Mouse (Mus musculus) left cerebral cortex, postnatal 25 days (tissue): ENCODE data around the gene Btf3. TPM values are rescaled to one million over a fixed set of nuclear protein-coding genes. Genes with fewer than 3 reads are reported as not detected.
A peak's percentile ranks its signal among the peaks of the same experiment; 100 is the strongest.

ENCODE experiments used
- DNase-seq, 2 experiments: peaks; one replicate each; pipeline ENCODE4 v3.0.0; 2022; ENCODE audit warnings: low spot score in 2 of 2, mixed read lengths in 1 of 2
- intact Hi-C: fragments of 180-260 bp; cut with DNase I; formaldehyde crosslinking; loops from one replicate; pipeline ENCODE4 v1.15.1; 2025
- total RNA-seq, 2 experiments: library from RNA; stranded (reverse); gene quantifications; 2 replicates each; pipeline ENCODE4 v1.2.3; 2021

Gene Btf3
- total RNA-seq, 2 experiments from 2014 or later, result 173 TPM

DNA sequence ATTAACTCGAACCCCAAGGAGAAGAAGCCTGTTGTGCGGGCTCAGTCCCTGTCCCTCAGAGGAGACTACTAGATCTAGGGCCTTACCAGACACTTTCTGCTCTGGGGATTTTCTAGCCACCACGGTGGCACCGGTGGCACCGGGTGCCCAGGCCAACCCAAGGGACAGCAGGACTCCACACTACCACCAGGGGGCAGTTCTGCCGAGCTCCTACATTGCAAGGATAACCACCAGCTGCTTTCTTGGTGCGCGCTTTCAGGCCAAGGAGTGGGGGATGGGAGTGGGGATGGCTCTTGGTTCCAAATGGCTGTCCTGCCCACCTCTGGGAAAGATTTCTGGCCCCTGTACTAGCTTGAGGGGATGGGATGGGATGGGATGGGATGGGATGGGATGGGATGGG lies 34.7 kb upstream of the Btf3 start:
- no peak for DNase-seq
- intact Hi-C loops, result loop anchor here (5.0 kb wide), 1 partner anchor 236 kb away; no protein-coding TSS in a partner anchor

DNA sequence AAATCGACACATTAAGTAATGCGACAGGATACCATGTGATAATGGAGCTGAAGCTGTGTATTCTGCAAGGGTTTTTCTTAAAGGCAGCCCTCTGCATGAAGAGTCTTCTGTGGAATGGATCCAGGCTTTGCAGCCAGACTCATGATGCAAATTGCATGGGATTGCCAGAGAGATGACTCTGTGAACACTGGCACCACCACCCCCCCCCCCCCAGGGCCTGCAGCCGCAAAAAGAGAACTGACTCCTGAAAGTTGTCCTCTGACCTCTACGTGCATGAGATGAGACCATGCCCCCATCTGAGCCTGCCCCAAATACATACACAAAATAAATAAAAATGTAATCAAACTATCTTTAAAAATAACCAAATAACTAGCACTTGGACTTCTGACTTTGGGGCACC lies 32.7 kb upstream of the Btf3 start:
- no peak for DNase-seq
- intact Hi-C loops, result no loop called here

DNA sequence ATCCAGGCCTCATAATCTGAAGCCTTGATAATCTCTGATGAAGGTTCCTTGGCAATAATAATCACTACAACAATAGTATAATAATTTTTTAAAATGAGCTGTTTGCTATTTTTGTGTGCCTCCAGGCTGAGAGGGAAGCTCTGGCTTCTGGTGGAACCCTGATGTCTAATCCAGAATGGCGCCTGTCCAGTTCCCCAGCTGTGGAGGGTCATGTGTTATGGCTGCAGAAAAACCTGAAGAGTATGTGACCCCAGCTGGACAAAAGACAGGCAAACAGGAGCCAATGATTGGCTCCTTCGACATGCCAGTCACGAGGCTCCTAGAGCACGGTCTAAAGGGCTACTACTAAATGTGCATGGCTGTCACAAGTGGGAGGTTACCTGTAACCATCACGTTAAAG lies 23.7 kb upstream of the Btf3 start:
- DNase-seq, result no peak
- intact Hi-C loops, result no loop called here

DNA sequence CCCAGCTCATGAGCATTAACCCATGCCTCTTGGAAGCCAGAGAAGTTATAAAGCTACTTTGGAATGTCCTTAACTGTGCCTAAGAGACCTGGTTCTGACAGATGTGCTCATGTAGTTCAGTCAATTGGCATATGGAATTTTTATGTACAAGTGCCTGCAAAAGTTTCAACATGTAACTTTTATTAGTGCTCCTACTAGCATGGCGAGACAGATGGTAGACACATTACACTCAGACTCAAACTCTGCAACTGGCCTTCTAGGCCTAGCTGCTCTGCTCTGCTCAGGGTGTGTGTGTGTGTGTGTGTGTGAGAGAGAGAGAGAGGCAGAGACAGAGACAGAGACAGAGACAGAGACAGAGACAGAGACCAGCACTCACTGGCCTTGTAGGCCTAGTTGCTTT lies 19.4 kb upstream of the Btf3 start:
- no peak for DNase-seq

DNA sequence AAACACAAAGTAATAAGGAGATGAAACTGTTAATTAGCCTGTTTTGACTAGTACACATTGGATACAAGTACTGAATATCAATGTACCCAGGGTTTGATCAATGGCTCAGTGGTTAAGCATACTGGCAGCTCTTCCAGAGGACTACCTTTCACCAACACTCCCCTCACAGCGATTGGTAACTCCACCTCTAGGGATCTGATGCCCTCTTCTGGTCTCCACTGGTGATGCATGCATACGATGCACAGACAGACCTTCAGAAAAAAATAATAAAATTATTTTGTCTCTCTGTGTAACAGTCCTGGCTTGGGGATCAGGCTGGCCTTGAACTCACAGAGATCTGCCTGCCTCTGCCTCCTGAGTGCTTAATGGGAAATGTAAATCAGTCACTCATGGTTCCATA lies 15.3 kb upstream of the Btf3 start:
- intact Hi-C loops, result no loop called here
- no peak for DNase-seq

More for the DNA sequence above, 19.4 kb upstream of the Btf3 start:
- intact Hi-C loops, result no loop called here

DNA sequence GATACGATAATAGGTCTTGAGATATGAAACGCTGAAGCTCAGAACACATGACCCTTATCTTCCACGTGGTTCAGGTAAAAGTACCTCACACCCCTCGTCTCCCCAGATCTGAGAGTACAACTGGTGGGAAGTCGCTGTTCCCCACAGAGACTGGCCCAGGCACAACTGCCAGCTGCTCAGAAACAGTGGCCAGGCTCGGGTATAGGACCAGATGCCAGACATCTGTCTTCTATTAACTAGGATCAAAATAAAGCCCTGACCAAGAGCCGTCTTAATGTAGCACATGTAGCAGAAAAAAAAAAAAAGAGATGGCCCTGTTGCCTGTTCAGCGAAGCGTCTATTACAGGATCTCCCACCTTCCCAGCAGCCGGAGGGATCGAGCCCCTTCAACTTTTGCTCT lies 8.2 kb upstream of the Btf3 start:
- no peak for DNase-seq
- intact Hi-C loops, result no loop called here

DNA sequence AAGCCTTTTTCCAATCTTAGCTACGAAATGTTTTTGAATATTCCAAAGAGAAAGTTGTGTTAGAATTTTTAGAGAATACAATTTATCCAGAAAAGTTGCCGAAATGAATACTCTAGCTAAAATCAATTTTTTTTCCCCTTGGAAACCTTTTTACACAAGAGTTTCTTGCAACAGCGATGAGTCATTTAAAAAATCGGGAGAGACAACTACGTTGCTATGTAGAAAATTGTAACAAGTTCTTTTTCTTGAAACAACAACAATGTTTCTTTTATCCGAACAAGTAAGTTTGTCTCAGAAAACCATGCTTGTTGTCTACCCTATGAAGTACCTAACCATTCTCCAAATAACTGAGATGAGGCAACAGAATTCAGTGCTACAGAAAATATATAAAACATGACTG lies 1.1 kb upstream of the Btf3 start:
- no peak for DNase-seq
- intact Hi-C loops, result loop anchor here (5.0 to 10.0 kb wide), 2 partner anchors 56 to 407 kb away; partner anchors contain the start of genes Ankra2 and Utp15

DNA sequence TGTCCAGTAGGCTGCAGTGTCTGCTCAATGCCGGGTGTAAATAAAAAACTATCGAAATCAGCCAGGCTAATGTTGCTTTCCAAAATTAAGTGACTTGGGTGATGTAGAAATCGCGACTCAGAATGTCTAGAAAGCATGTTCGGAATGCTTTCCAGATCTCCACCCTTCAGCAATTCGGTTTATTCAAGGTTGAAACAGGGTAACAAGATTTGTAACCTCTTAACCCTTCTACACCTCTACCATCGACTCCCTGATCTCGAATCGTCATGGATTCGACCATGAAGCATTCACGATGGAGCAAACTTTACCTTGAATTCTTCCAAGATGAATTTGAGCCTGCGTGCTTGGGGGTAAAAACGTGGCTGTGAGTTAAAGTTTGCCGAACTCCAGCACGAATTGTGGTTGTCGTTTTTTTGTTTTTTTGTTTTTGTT lies 456 bp upstream of the Btf3 start:
- intact Hi-C loops, result loop anchor here (5.0 to 10.0 kb wide), 2 partner anchors 55 to 408 kb away; partner anchors contain the start of genes Ankra2 and Utp15
- DNase-seq, result no peak

DNA sequence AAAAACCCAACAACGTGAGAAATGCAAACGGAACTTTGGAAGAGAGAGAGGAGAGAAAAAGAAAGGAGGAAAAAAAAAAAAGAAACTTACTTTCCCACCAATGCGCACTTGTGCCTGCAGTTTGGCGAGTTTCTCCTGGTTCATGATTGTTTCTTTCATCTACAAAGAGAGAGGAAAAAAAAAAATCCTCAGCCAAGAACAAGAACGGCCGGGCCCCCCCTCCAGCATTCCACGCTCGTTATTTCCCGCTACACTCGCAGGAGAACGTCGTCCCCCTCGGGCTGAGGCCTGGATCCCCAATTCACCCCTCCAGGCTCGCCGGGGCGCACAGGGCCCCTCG lies 696 bp downstream of the Btf3 start:
- no peak for DNase-seq
- intact Hi-C loops, result loop anchor here (5.0 to 10.0 kb wide), 2 partner anchors 54 to 409 kb away; partner anchors contain the start of genes Ankra2 and Utp15

DNA sequence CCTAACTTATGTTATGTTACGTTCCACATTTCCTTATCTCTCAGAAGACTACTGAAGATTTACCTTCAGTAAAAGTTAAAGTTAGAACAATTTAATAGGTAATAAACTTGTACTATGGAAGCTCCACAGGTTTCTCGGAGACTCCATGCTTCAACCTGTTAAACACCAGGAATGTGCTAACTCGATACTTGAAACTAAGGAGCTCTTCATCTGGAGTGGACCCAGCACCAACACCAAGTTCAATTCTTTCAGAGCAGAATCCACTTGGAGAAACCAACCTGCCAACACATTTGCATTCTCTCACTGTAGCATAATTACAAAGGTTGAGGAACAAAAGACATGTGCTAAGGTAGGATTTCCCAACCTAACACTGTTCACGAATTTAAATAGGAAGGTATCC lies 1.7 kb downstream of the Btf3 start:
- intact Hi-C loops, result loop anchor here (5.0 to 10.0 kb wide), 2 partner anchors 53 to 410 kb away; partner anchors contain the start of genes Ankra2 and Utp15
- no peak for DNase-seq

DNA sequence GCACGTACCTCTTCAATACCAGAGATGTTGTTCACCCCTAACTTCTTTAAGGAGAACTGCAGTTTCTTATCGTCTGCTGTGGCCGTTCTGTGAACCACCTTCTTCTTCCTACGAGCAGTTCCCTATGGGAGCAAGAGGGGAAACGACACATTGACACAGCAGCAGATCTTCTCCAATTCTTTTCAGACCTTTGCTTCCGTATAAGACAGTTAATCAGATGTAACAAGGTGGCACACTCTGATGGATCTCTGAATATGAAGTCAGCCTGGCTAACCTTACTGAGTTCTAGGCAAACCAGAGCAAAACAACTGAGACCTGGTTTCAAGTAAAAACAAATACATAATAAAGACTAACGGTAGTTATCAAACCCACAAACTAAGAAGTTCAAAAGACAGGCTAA lies 3.2 kb downstream of the Btf3 start:
- intact Hi-C loops, result loop anchor here (10.0 kb wide), 1 partner anchor 411 kb away; no protein-coding TSS in a partner anchor
- no peak for DNase-seq

DNA sequence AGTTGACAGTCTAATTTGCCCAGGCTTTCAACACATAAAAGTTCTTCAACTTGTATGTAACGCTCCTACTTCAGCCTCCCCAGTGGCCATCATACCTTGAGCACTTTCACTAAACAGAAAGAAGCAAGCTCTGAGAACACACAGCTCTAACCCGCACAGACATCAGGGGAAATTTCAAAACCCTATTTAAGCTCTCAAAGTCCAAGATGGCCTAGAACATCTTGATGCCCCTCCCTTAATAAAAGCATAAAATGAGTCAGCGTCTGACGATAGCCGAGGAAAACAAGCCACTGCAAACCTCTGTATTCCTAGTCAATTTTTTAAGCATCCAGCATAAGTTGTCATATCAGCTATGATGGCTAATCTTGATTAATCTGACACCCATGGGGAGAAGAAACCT lies 5.2 kb downstream of the Btf3 start:
- intact Hi-C loops, result loop anchor here (10.0 kb wide), 1 partner anchor 413 kb away; no protein-coding TSS in a partner anchor
- DNase-seq, result no peak

DNA sequence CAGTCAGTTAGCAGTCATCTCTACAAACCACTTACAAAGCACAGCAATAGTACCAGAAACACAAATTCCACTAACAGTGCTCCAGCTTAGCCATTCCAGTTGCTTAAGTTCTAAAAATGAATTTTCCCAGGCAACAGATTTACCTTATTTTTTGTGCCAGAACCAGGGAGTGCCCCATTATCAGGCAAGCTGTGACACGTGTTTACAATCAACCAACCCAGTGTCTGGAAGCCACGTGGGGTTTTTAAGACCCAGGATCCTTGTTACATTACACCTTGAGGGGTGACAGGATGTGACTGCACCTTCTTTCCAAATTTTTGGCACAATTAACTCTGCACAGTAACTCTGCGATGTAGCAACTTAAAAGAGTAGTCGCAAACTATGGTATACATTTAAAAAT lies 8.1 kb downstream of the Btf3 start:
- DNase-seq, result no peak
- intact Hi-C loops, result no loop called here

DNA sequence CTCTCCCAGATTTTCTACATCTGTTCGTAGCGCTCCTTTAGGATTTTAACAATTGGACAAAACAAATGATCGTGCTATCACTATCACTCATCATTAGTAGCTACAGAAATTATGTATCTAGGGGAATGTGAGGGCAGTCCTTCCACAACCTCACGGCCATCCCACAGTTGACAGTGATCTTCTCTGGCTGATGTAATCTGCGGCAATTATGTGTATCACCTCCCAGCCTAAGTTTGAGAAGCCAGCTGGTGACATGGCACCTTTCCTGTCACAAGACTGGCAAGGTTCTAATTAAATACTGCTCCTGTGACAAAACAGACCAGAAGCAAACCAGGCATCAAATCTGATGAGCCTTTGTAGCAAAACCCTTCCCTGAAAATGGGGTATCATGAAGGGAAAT lies 8.8 kb downstream of the Btf3 start:
- DNase-seq, result no peak
- intact Hi-C loops, result no loop called here

DNA sequence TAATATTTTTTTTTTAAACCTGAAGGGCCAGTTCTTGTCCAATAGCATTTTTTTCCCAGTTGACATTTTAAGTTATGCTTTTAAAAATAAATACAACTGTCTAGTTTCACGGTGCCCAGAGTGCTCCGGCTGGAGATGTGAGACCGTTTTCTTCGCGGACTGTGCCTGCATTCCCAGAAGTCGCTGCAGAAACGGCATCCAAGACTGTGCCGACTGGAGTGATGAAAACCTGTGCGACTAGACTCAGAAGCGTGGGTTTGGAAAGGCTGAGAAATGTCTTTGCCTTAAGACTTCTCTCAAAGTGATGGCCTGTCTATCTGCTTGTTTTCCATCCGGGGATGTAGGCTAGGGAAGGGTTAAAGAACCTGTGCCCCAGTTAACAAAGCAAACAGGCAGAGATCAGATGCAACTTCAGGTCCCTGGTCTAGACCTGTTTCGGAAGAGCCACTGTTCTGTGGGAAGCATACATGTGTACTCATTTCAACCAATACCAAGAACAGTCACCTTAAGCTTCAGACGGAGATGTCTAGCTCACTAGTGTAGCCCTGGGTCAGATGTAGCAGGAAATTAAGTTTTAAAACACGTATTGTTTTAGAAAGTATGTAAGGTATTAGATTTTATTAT lies 9.8 kb downstream of the Btf3 start:
- DNase-seq, result peak; percentile 39 to 60
- intact Hi-C loops, result no loop called here

DNA sequence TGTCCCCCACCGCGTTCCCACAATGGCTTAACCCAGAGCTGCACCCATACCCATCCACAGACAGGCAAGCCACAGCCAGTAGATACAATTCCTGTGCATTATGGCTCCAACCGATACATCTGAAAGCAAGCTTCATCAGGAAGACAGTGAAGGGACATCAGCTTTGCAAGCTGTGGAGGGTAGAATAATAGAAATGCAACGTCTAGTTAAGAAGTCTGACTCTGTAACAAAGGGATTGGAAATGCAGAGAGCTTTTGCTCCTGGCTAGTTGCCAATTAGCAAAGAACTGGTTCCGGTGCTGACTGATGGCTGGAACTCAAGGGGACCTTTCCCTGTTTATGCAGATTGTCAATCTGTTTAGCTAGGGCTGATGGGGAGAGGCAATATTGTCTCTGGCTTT lies 10.4 kb downstream of the Btf3 start:
- DNase-seq, result no peak
- intact Hi-C loops, result no loop called here

DNA sequence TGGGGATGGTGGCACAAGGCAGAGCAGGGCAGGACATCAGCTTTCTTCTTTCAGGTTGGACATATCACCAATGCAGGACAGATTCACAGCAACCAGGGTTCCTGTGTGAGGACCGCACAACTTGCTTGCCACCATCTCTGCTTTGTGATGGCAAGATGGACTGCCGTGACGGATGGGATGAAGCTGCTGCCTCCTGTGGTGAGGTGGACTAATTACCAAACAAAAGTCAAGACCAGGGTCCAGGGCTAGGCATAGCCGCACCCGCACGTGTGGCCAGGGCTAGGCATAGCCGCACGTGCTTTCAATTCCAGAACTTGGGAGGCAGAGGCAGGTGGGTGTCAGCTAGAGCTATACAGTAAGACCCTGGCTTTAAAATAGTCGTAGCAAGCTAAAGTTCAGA lies 11.5 kb downstream of the Btf3 start:
- intact Hi-C loops, result no loop called here
- DNase-seq, result no peak

DNA sequence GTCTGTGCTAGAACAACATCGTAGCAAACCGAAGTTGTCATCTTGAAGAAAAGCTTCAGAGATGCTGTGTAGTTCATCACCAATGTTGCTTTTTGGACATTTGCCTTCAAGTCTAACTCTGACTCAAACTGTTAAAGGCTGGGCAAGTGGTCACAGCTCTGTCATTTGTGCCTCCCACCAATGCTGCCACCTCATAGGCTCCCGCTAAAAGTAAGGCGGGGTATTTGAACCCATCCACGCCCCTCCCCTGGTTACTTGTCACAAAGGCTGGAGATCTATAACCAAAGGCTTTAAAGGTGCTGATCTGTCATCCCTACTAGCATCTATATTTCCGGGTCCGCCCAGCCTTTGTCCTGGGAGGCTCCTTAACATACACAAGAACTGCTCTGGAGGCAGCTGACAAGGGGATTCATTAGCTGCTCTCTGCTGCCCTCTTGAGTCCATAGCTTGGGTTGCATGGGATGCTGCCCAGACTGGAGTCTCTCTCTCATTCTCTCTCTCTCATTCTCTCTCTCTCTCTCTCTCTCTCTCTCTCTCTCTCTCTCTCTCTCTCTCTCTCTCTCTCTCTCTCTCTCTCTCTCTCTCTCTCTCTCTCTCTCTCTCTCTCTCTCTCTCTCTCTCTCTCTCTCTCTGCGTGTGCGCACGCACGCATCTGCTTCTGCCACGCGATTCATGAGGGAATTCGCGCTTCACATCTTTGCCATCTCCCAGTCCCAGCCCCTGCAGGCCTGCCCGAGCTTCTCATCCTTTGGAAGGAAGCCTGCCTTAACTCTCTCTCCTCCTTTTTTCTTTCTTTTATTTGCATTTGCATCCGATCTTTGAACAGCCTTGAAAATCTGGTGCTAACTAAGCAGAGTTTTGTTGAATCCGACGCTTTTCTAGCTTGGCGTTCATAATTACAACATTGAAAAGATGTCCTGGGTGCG lies 17.7 kb downstream of the Btf3 start:
- DNase-seq, result peak; percentile 78 to 82
- intact Hi-C loops, result no loop called here

DNA sequence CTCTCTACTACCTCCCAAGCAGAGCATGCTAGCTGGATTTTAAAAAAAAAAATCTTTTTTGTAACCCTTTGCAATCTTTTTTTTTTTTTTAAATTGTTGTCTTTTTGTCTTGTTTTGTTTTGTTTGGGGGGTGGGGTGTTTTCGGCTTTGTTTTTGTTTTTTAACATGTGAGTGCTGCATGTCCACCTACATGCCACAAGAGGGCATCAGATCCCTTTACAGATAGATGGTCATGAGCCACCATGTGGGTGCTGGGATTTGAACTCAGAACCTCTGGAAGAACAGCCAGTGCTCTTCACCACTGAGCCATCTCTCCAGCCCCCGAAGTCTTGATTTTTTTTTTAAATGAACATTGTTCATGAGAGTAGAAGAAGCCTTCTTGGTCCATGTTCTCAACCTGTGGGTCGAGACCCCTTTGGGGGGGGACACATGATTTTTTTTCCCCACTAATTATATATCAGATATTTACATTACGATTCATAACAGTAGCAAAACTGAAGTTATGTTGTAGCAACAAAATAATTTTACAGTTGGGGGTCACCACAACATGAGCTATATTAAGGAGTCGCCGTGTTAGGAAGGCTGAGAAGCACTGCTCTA lies 18.8 kb downstream of the Btf3 start:
- DNase-seq, result no peak
- intact Hi-C loops, result no loop called here

DNA sequence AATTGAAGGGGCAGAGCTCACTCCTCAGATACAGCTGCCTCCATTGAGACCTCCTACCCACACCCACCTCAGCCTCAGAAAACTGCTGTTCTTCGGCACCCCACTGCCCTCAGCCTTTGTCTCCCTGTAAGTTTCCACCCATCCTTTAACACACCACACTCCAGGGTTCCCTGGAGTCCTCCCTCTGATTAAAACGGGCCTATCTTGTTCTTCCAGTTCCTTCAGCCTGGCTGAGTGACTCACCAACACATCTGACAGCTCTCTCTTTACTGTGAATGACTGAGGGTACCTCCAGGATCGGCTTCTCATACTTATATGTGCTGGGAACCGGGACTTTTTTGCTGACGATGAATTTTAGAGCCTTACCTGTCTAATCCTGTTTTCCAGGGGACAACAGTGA lies 20.7 kb downstream of the Btf3 start:
- intact Hi-C loops, result no loop called here
- DNase-seq, result peak in 1 of 2 experiments; percentile 15
